Mouse (Mus musculus) embryo, embryonic 11 days (tissue): Measurements from ENCODE around the gene Olfr601.
"Not testable (repeated sequence)": the region's sequence is repeated elsewhere in the genome, so short reads cannot be mapped to it uniquely, and the experiment has no call there.

Experiments used
- DNase-seq: peaks from one replicate; pipeline ENCODE4 v3.0.0-alpha.2; 2015

The Olfr601 gene

GRCm38 (mm10) chr7:103362555-103362954 lies at the start of gene Olfr601:
Gene Olfr601 (minus strand): TSS chr7:103362655.
- DNase-seq = no peak

- DNase-seq = not testable (repeated sequence)
These were observed 44.1 kb upstream of the Olfr601 start for GRCm38 (mm10) chr7:103406521-103407055.

- no peak for DNase-seq
These were observed 36.5 kb upstream of the Olfr601 start for GRCm38 (mm10) chr7:103398981-103399380.

- no peak for DNase-seq
These were observed 35.3 kb upstream of the Olfr601 start for GRCm38 (mm10) chr7:103397758-103398157.

- no peak for DNase-seq
These were observed 23.6 kb upstream of the Olfr601 start, which contains the start of gene Olfr603 for GRCm38 (mm10) chr7:103386077-103386476. Gene Olfr603 (minus strand): TSS chr7:103386177.

- no peak for DNase-seq
These were observed 12.9 kb downstream of the Olfr601 start, which contains the start of gene Olfr600 for GRCm38 (mm10) chr7:103349569-103349968. Gene Olfr600 (minus strand): TSS chr7:103349669.

GRCm38 (mm10) chr7:103335617-103336016 lies 26.8 kb downstream of the Olfr601 start, which contains the start of gene Olfr599:
Gene Olfr599 (plus strand): TSS chr7:103335917.
- DNase-seq = no peak

- DNase-seq = no peak
These were observed 39.2 kb downstream of the Olfr601 start, which contains the start of gene Olfr598 for GRCm38 (mm10) chr7:103323268-103323667. Gene Olfr598 (plus strand): TSS chr7:103323568.

- not testable (repeated sequence) for DNase-seq
These were observed 46.4 kb downstream of the Olfr601 start, which contains the start of gene Olfr597 for GRCm38 (mm10) chr7:103316015-103316414. Gene Olfr597 (plus strand): TSS chr7:103316315.
